Mouse (Mus musculus) brain, embryonic 14.5 days (tissue): ENCODE data around the gene Dgkh.

Source experiments
- CTCF ChIP-seq: fragments of 200-500 bp; IDR thresholded peaks from 2 replicates; pipeline ENCODE4 v1.5.1; 2012; ENCODE audit warnings: inconsistent platforms, mild to moderate bottlenecking, moderate library complexity, borderline replicate concordance; ENCODE audit not compliant: insufficient read depth, insufficient read length; ENCODE audit errors: extremely low read depth
- POLR2A ChIP-seq: fragments of 200-500 bp; IDR thresholded peaks from 2 replicates; pipeline ENCODE4 v1.6.1; 2012; ENCODE audit warnings: mild to moderate bottlenecking, inconsistent platforms, borderline replicate concordance; ENCODE audit not compliant: poor library complexity, insufficient read depth, insufficient read length, severe bottlenecking; ENCODE audit errors: extremely low read depth

DNA sequence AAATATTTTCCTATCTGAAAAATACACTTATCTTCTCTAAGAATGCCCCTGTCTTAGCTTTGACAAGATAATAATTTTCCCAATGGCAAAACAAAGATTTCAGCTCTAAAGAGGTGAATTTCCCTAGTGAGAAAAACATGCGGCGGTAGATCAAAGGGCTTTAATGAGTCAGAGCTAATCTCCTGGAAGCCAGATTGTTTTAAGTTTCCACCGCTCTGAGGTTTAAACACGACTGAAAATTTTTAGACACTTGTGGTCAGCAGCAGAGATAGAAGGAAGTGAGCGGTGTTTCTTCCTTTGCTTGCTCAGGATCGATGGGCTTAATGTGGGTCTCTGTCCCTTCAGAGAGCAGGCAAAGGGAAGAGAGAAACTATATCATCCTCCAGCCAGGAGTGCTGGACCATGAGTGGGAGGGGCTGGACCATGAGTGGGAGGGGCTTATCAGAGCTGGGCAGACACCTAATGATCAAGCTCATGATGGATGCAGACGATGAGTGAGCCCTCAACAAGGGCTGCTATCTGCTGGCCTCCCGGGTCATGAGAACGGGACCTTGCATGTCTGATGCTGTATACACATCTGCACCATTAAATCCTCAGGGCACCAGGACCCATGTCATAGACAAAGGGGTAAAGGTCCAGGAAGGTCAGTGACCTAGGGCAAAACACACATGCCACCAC, 120.3 kb downstream of the Dgkh start:
- no peak for TF ChIP-seq POLR2A
- no peak for TF ChIP-seq CTCF
